Mouse (Mus musculus): ENCODE results near the gene Fam102a.

DNA sequence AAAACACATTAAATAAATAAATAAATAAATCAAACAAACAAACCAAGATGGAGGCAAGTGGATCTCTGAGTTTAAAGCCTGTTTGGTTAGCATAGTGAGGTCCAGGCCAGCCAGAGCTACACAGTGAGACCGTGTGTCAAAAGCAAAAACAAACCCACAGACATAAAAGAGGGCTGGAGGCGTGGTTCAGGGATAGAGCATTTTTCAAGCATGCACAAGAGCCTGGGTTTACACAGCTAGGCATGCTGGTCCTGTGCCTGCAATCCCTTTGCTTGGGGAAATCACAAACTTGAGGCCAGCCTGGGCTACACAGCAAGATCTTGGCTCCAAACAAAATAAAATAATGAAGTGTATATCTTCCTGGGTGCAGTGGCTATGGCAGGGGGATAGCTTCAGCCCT is 42.5 kb upstream of the Fam102a start:
- TF ChIP-seq EP300 (IDR thresholded peaks at IDR 0.05; ENCODE audit: insufficient read depth, low read depth, low read length) = no peak
- TF ChIP-seq POLR2A (IDR thresholded peaks at IDR 0.05; ENCODE audit: insufficient read depth, low read depth, low read length) = no peak
- no peak for TF ChIP-seq CTCF (IDR thresholded peaks at IDR 0.05)
